Mouse (Mus musculus): ENCODE measurements around the gene Tlr6.

Gene Tlr6

DNA sequence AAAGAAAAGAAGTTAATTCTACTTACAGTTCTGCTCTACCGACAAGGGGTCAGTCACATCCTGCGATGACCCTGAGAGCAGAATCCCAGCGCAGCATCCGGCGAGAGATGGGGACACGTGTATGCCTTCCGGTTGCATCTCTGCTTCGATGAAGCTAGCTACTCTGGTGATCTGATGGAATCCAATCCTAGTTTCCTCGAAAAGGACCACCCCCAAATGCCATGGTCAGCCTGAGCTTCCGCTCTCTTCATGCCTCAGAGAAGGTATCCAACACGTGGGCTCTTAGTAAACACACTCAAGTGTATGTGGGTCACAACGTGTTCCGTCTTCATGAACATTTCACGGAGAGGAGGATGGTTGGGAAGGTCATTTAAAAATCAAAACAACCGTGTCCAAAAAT, 27.1 kb downstream of the Tlr6 start:
- CTCF ChIA-PET, result interaction anchor here (0.6 to 1.5 kb wide), 5 partner anchors 25 to 684 kb away, joined by 3 to 6 read pairs (median 3); no protein-coding TSS in a partner anchor

DNA sequence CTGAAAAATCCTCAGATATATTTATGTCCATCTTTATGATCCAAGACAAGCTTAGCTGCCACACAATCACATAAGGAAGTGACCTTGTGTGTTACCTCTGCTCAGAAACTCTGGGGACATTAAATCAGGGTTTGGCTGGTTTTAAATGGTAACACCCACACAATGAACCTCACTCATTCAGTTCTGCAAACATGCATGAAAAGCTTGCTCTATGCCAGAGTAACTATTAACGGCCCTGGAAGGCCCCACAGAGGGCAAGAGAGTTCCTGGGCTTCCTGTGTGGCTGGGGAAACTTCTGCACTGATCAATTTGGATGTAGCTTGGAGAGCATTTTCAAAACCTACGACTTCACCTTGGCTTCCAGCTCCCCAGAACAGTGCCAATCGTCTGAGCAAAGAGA, 27.7 kb downstream of the Tlr6 start:
- CTCF ChIA-PET, result interaction anchor here (1.1 to 1.5 kb wide), 2 partner anchors 27 to 47 kb away, joined by 3 to 6 read pairs; no protein-coding TSS in a partner anchor

GRCm38 (mm10) chr5:64922891-64923381, 37.0 kb downstream of the Tlr6 start:
- CTCF ChIA-PET, result no interaction called here

DNA sequence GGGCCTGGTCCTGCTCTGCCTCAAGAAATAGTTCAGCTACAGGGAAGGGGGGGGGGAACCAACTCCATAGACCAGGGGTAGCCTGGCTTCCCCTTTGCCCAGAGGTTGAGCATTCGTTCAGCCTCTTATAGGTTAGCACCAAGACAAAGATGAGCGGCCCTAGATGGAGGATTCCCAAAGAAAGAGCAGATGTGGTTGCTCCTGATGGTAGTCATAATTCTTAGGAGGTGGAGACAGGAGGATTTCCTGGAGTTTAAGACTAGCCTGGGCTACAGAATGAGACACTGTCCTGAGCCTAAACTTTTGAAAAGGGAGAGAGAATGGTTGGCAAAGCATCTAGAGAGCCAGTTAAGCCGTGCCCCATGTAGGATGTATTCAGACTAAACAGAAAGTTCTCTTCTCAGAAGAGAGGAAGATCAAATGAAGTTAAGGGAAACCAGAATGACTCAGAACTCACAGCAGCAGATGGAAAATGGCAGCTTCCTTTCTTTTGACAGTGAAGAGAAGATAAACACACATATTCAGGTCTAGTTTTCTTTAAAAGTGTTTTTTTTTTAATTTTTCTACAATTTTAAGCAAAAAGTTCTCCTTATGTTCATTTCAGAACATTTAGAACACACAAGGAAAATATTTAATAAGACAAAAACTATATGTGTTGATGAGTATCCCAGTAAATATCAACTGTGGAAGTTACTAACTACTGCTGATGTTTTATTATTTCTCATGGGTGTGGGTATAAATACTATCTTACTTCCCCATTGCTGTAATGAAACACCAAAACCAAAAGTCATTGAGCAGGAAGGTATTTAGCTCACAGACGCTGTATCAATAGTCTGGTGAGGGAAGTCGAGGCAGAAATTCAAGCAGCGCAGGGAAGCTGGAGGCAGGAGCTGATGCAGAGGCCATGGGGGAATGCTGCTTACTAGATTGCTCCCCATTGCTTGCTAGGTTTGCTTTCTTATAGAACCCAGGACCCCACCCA, 41.0 kb downstream of the Tlr6 start:
- CTCF ChIA-PET, result interaction anchor here (0.5 to 0.7 kb wide), 6 partner anchors 12 to 570 kb away, joined by 3 to 8 read pairs (median 6); no protein-coding TSS in a partner anchor

- CTCF ChIA-PET, result no interaction called here
Measured at GRCm38 (mm10) chr5:64917721-64918120, 42.2 kb downstream of the Tlr6 start.

- CTCF ChIA-PET, result no interaction called here
Measured at GRCm38 (mm10) chr5:64917161-64917560, 42.7 kb downstream of the Tlr6 start.

DNA sequence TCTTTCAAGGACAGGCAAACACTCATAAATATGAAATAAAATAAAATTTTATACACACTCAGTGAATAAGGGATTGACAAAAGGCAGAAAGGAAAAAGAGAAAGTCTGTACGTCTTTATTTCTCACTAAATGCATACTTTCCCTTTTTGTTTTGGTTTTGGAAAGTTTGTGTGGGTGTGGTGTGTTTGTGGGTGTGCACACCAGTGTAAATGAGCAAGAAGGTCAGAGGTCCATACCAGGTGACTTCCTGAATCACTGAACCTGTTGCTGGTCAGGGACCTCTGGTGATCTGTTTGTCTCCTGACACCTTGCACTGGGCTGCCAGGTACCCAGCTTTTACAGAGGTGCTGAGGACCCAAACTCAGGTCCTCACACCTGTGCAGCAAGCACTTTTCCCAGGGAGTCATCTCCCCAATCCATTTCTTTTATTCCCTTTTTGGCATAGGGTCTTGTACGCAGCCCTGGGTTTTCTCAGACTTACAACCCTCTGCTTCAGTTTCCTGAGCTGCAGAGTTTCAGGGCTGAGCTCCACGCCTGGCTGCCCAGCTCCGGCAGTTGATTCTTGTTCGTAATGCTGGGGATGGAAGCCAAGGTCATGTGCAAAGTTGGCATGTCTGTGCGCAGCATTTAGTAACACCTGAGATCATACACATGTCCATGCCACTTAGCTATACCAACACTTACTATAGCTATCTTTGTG, 51.2 kb downstream of the Tlr6 start:
- CTCF ChIA-PET, result no interaction called here

DNA sequence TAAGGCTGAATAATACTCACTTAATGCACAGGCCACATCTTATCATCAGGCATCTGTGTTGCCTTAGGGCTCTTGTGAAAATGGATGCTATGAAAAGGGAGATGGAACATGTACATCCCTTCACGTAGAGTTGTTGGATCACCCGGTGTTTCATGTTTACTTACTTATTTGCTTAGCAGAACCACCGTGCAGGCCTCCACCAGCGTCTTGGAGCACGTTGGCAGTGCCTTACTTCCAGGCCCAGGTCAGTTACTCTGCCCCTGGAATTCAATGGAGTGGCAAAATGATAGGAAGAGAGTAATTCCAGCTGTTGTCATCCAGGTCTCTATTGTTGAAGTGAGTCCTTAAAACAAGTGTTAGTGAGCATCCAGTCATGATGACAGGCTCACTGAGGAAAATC, 52.0 kb downstream of the Tlr6 start:
- CTCF ChIA-PET, result no interaction called here

- CTCF ChIA-PET, result interaction anchor here (0.7 kb wide), 1 partner anchor 60 kb away, joined by 6 read pairs; no protein-coding TSS in a partner anchor
Measured at GRCm38 (mm10) chr5:64905516-64906271, 54.2 kb downstream of the Tlr6 start.
